11 mouse cellular contexts compared by ENCODE assay signal in genomic region chr8:84334333-84334732, GRCm38 (mm10). TPM values are rescaled to one million over a fixed set of nuclear protein-coding genes. Genes with fewer than 3 reads are reported as not detected.
DNase-seq lines count a peak whose midpoint lies in the region; ATAC-seq and TF ChIP-seq lines count a peak whose summit lies in the region.
"Had no signal": no experiment of that assay in that cellular context is flagged by ENCODE, and none has a peak within 500 bp of the region (broad histone marks: within the 10 kb centered on the region; RNA-seq: fewer than 3 reads in every experiment).

No protein-coding gene starts in this region.

- TF ChIP-seq POLR2A in kidney, adult 2 months (IDR thresholded peaks at IDR 0.05; ENCODE audit: low read depth, low read length): no peak

- ATAC-seq in forebrain, embryonic 14.5 days: 0 out of 2 replicates have a peak, but pooled peaks have one; percentile 34
- ATAC-seq in forebrain, embryonic 15.5 days (replicated peaks): no peak
- ATAC-seq in kidney, embryonic 16.5 days (ENCODE audit: low FRiP score, low TSS enrichment): no peak
- ATAC-seq in intestine, embryonic 15.5 days: peak; percentile 65
- ATAC-seq: liver, postnatal 0 days had no signal

- peak; percentile 53 for DNase-seq in forebrain, embryonic 14.5 days (ENCODE audit: low spot score)
- DNase-seq in kidney, adult 2 months: peak; percentile 95
- peak; percentile 50 to 72 for DNase-seq in kidney, postnatal 4 days
- DNase-seq in layer of hippocampus, postnatal 14 days (ENCODE audit: low spot score in 2 of 2): no peak
- no peak for DNase-seq in limb, embryonic 10.5 days (ENCODE audit: low spot score)
- DNase-seq: liver, postnatal 0 days had no signal

- H3K36me3 ChIP-seq in forebrain, embryonic 14.5 days (ENCODE audit: control insufficient read depth, insufficient read depth, low read length): no peaks in the 10 kb centered on the region
- H3K36me3 ChIP-seq in forebrain, embryonic 15.5 days: no peaks in the 10 kb centered on the region
- no peaks in the 10 kb centered on the region for H3K36me3 ChIP-seq in kidney, adult 2 months (ENCODE audit: control insufficient read depth, insufficient read depth, low read length)
- no peaks in the 10 kb centered on the region for H3K36me3 ChIP-seq in kidney, embryonic 16.5 days (ENCODE audit: insufficient read depth, low read length)
- no peaks in the 10 kb centered on the region for H3K36me3 ChIP-seq in intestine, embryonic 15.5 days
- no peaks in the 10 kb centered on the region for H3K36me3 ChIP-seq in limb, embryonic 10.5 days
- H3K36me3 ChIP-seq: embryonic facial prominence, embryonic 12.5 days; heart, embryonic 15.5 days had no signal

- no peak overlapping the region for H3K4me2 ChIP-seq in forebrain, embryonic 14.5 days (ENCODE audit: low read length)
- no peak overlapping the region for H3K4me2 ChIP-seq in forebrain, embryonic 15.5 days (replicated peaks)
- H3K4me2 ChIP-seq in kidney, embryonic 16.5 days (replicated peaks; ENCODE audit: low read depth, low read length): no peak overlapping the region
- no peak overlapping the region for H3K4me2 ChIP-seq in intestine, embryonic 15.5 days (replicated peaks)
- H3K4me2 ChIP-seq: embryonic facial prominence, embryonic 12.5 days; heart, embryonic 15.5 days had no signal

- no peak overlapping the region for H3K4me3 ChIP-seq in forebrain, embryonic 14.5 days (ENCODE audit: low read depth, low read length)
- H3K4me3 ChIP-seq in forebrain, embryonic 15.5 days: no peak overlapping the region
- no peak overlapping the region for H3K4me3 ChIP-seq in kidney, adult 2 months (ENCODE audit: insufficient read depth, low read depth, low read length)
- H3K4me3 ChIP-seq in kidney, embryonic 16.5 days (ENCODE audit: low read length): no peak overlapping the region
- no peak overlapping the region for H3K4me3 ChIP-seq in intestine, embryonic 15.5 days (replicated peaks)
- no peak overlapping the region for H3K4me3 ChIP-seq in limb, embryonic 10.5 days
- H3K4me3 ChIP-seq: embryonic facial prominence, embryonic 12.5 days; heart, embryonic 15.5 days had no signal

- 40% methylated on average over 5 of the region's 5 CpGs for WGBS in forebrain, embryonic 14.5 days
- WGBS in forebrain, embryonic 15.5 days: 43% methylated on average over 5 of the region's 5 CpGs
- 27% methylated on average over 5 of the region's 5 CpGs for WGBS in kidney, adult 2 months
- 60% methylated on average over 5 of the region's 5 CpGs for WGBS in kidney, embryonic 16.5 days
- 61% methylated on average over 5 of the region's 5 CpGs for WGBS in intestine, embryonic 15.5 days
- 78% methylated on average over 5 of the region's 5 CpGs for WGBS in limb, embryonic 10.5 days

- H3K4me1 ChIP-seq in forebrain, embryonic 14.5 days (ENCODE audit: control insufficient read depth, insufficient read depth, low read length): no peaks in the 10 kb centered on the region
- peaks cover 9% of the 10 kb centered on the region for H3K4me1 ChIP-seq in forebrain, embryonic 15.5 days
- peaks cover 3% of the 10 kb centered on the region; the same call in 1 of the 2 replicates for H3K4me1 ChIP-seq in kidney, adult 2 months (ENCODE audit: control insufficient read depth, insufficient read depth, low read length)
- no peaks in the 10 kb centered on the region for H3K4me1 ChIP-seq in kidney, embryonic 16.5 days (ENCODE audit: insufficient read depth, low read length)
- no peaks in the 10 kb centered on the region for H3K4me1 ChIP-seq in intestine, embryonic 15.5 days (replicated peaks)
- H3K4me1 ChIP-seq in limb, embryonic 10.5 days: peaks cover 7% of the 10 kb centered on the region; the same call in 1 of the 2 replicates
- H3K4me1 ChIP-seq: embryonic facial prominence, embryonic 12.5 days; heart, embryonic 15.5 days had no signal

- H3K27ac ChIP-seq in forebrain, embryonic 14.5 days (ENCODE audit: low read depth, low read length): no peak overlapping the region
- H3K27ac ChIP-seq in forebrain, embryonic 15.5 days (replicated peaks): no peak overlapping the region
- no peak overlapping the region for H3K27ac ChIP-seq in kidney, adult 2 months (ENCODE audit: insufficient read depth, low read depth, low read length)
- no peak overlapping the region for H3K27ac ChIP-seq in kidney, embryonic 16.5 days (ENCODE audit: low read length)
- H3K27ac ChIP-seq in intestine, embryonic 15.5 days: no peak overlapping the region
- no peak overlapping the region for H3K27ac ChIP-seq in limb, embryonic 10.5 days
- H3K27ac ChIP-seq: embryonic facial prominence, embryonic 12.5 days; heart, embryonic 15.5 days had no signal

- peaks cover 11% of the 10 kb centered on the region; the same call in 1 of the 2 replicates for H3K27me3 ChIP-seq in forebrain, embryonic 14.5 days (replicated peaks; ENCODE audit: control insufficient read depth, insufficient read depth, low read length)
- H3K27me3 ChIP-seq in forebrain, embryonic 15.5 days: peaks cover 18% of the 10 kb centered on the region
- no peaks in the 10 kb centered on the region for H3K27me3 ChIP-seq in kidney, adult 2 months (replicated peaks; ENCODE audit: control insufficient read depth, insufficient read depth, low read length)
- H3K27me3 ChIP-seq in kidney, embryonic 16.5 days (ENCODE audit: insufficient read depth, low read length): peaks cover 3% of the 10 kb centered on the region; the same call in 1 of the 2 replicates
- peaks cover 17% of the 10 kb centered on the region for H3K27me3 ChIP-seq in intestine, embryonic 15.5 days (replicated peaks)
- peaks cover 27% of the 10 kb centered on the region for H3K27me3 ChIP-seq in limb, embryonic 10.5 days (ENCODE audit: low read depth, poor library complexity, severe bottlenecking)

- no peak overlapping the region; the same call in 1 of the 2 replicates for H3K9ac ChIP-seq in forebrain, embryonic 14.5 days (ENCODE audit: low read length)
- H3K9ac ChIP-seq in forebrain, embryonic 15.5 days (replicated peaks): no peak overlapping the region
- H3K9ac ChIP-seq in kidney, embryonic 16.5 days (replicated peaks; ENCODE audit: low read length): no peak overlapping the region
- H3K9ac ChIP-seq in intestine, embryonic 15.5 days: no peak overlapping the region
- H3K9ac ChIP-seq: embryonic facial prominence, embryonic 12.5 days; heart, embryonic 15.5 days; liver, postnatal 0 days had no signal

- no peaks in the 10 kb centered on the region for H3K9me3 ChIP-seq in forebrain, embryonic 14.5 days (replicated peaks; ENCODE audit: control insufficient read depth, low read length)
- H3K9me3 ChIP-seq in forebrain, embryonic 15.5 days: no peaks in the 10 kb centered on the region
- no peaks in the 10 kb centered on the region for H3K9me3 ChIP-seq in kidney, embryonic 16.5 days (ENCODE audit: low read length)
- no peaks in the 10 kb centered on the region for H3K9me3 ChIP-seq in intestine, embryonic 15.5 days
- H3K9me3 ChIP-seq in limb, embryonic 10.5 days (replicated peaks): no peaks in the 10 kb centered on the region
- H3K9me3 ChIP-seq: embryonic facial prominence, embryonic 12.5 days; heart, embryonic 15.5 days had no signal

- no peak for TF ChIP-seq CTCF in kidney, adult 2 months (conservative IDR thresholded peaks at IDR 0.05; ENCODE audit: insufficient read depth, insufficient read length, low read depth, low read length)

RNA-seq across cellular contexts. Expression of gene Cacna1a, which starts 53.9 kb away (rescaled TPM):
- 3.2 and 6.0 TPM in 2 replicates for polyA plus RNA-seq in forebrain, embryonic 14.5 days (2014; fragmentation: Nextera tagmentation; extraction: Ambion mirVana)
- 12.9 and 13.0 TPM in 2 replicates for polyA plus RNA-seq in forebrain, embryonic 15.5 days (2015; fragmentation: Nextera tagmentation; extraction: Ambion mirVana)
- 6.8 and 12.2 TPM in 2 replicates for polyA plus RNA-seq in kidney, adult 2 months (2012; rRNA removed)
- 2.0 and 3.0 TPM in 2 replicates for polyA plus RNA-seq in kidney, embryonic 16.5 days (2015; fragmentation: Nextera tagmentation; extraction: Ambion mirVana)
- polyA plus RNA-seq in intestine, embryonic 15.5 days (2015; fragmentation: Nextera tagmentation; extraction: Ambion mirVana): 3.3 and 4.5 TPM in 2 replicates
- total RNA-seq in layer of hippocampus, postnatal 14 days (2021): 100 to 1,000 TPM; 256 to 259 TPM
- polyA plus RNA-seq in limb, embryonic 10.5 days (2016; fragmentation: Nextera tagmentation; extraction: Ambion mirVana): 5.9 and 6.4 TPM in 2 replicates

Comparison
In these comparisons a context has a peak if more than half of its experiments do, and no peak if none do; other contexts are left out.
1. ATAC-seq: peak in forebrain, embryonic 14.5 days (single experiment) and intestine, embryonic 15.5 days (single experiment); none in forebrain, embryonic 15.5 days (single experiment) and kidney, embryonic 16.5 days (single experiment).
2. DNase-seq: peak in forebrain, embryonic 14.5 days (single experiment), kidney, adult 2 months (single experiment) and kidney, postnatal 4 days (2 of 2); none in layer of hippocampus, postnatal 14 days (0 of 2) and limb, embryonic 10.5 days (single experiment).